Mouse (Mus musculus) natural killer cell, adult 2 months (primary cell): ENCODE measurements around the gene Col13a1.

Experiments
- DNase-seq, 2 experiments: peaks; one replicate each; pipeline ENCODE4 v3.0.0; 2022; ENCODE audit warnings: low spot score in 2 of 2

The Col13a1 gene

GRCm38 (mm10) chr10:61968003-61968553 lies 10.8 kb downstream of the Col13a1 start:
- DNase-seq: no peak

- DNase-seq: no peak
Observed at GRCm38 (mm10) chr10:61967207-61967606, 11.7 kb downstream of the Col13a1 start.

- DNase-seq: no peak
Observed at GRCm38 (mm10) chr10:61965386-61965841, 13.5 kb downstream of the Col13a1 start.

- no peak for DNase-seq
Observed at GRCm38 (mm10) chr10:61956718-61957117, 22.2 kb downstream of the Col13a1 start.

- DNase-seq: no peak
Observed at GRCm38 (mm10) chr10:61953916-61954315, 25.0 kb downstream of the Col13a1 start.

GRCm38 (mm10) chr10:61949542-61949941 lies 29.4 kb downstream of the Col13a1 start:
- DNase-seq: no peak

- no peak for DNase-seq
Observed at GRCm38 (mm10) chr10:61944386-61944785, 34.5 kb downstream of the Col13a1 start.

- no peak for DNase-seq
Observed at GRCm38 (mm10) chr10:61943480-61943879, 35.4 kb downstream of the Col13a1 start.

GRCm38 (mm10) chr10:61942719-61943118 lies 36.2 kb downstream of the Col13a1 start:
- DNase-seq: no peak

GRCm38 (mm10) chr10:61936211-61937121 lies 42.4 kb downstream of the Col13a1 start:
- DNase-seq: no peak

GRCm38 (mm10) chr10:61931678-61932077 lies 47.2 kb downstream of the Col13a1 start:
- no peak for DNase-seq

- DNase-seq: no peak
Observed at GRCm38 (mm10) chr10:61929901-61930300, 49.0 kb downstream of the Col13a1 start.

- DNase-seq: no peak
Observed at GRCm38 (mm10) chr10:61928725-61929651, 49.9 kb downstream of the Col13a1 start.

- no peak for DNase-seq
Observed at GRCm38 (mm10) chr10:61925691-61926090, 53.2 kb downstream of the Col13a1 start.

- no peak for DNase-seq
Observed at GRCm38 (mm10) chr10:61920655-61921365, 58.1 kb downstream of the Col13a1 start.

GRCm38 (mm10) chr10:61919924-61920654 lies 58.8 kb downstream of the Col13a1 start:
- DNase-seq: no peak

- no peak for DNase-seq
Observed at GRCm38 (mm10) chr10:61919496-61919895, 59.4 kb downstream of the Col13a1 start.

GRCm38 (mm10) chr10:61917066-61917465 lies 61.8 kb downstream of the Col13a1 start:
- DNase-seq: no peak

- DNase-seq: no peak
Observed at GRCm38 (mm10) chr10:61911770-61912169, 67.1 kb downstream of the Col13a1 start.

- no peak for DNase-seq
Observed at GRCm38 (mm10) chr10:61909004-61909403, 69.9 kb downstream of the Col13a1 start.

GRCm38 (mm10) chr10:61906226-61906625 lies 72.7 kb downstream of the Col13a1 start:
- no peak for DNase-seq
